In genomic region chr2:90579728-90580235, GRCm38 (mm10) we compare ENCODE assay signal across 8 mouse cellular contexts. TPM values are rescaled to one million over a fixed set of nuclear protein-coding genes. Genes with fewer than 3 reads are reported as not detected.
DNase-seq lines count a peak whose midpoint lies in the region; ATAC-seq and TF ChIP-seq lines count a peak whose summit lies in the region.

No protein-coding gene starts in this region.

- no peaks in the 10 kb centered on the region for H3K9me3 ChIP-seq in heart, postnatal 0 days (replicated peaks; ENCODE audit: control insufficient read depth, low read length)

- ATAC-seq in frontal cortex, adult (ENCODE audit: low TSS enrichment): peak; percentile 41
- peak; percentile 40; the same call in 1 of the 2 replicates for ATAC-seq in heart, postnatal 0 days (ENCODE audit: insufficient read depth, low read depth)

- H3K36me3 ChIP-seq in heart, postnatal 0 days (replicated peaks; ENCODE audit: control insufficient read depth, insufficient read depth, low read length): no peaks in the 10 kb centered on the region

- H3K4me3 ChIP-seq in embryonic fibroblast, embryonic 13.5 days (ENCODE audit: insufficient read depth, low read length): peak overlapping the region; percentile 88
- peak overlapping the region; percentile 86 for H3K4me3 ChIP-seq in heart, postnatal 0 days (ENCODE audit: low read depth, low read length)

- H3K27me3 ChIP-seq in heart, postnatal 0 days (ENCODE audit: control insufficient read depth, insufficient read depth, low read length): 0 out of 2 replicates have a peak, but pooled peaks cover 4% of the 10 kb centered on the region

- no peak for DNase-seq in frontal cortex, adult 2 months (ENCODE audit: extremely low spot score in 1 of 2, low spot score in 1 of 2)
- peak; percentile 27 to 40 for DNase-seq in adrenal gland, postnatal 4 days (ENCODE audit: low spot score in 2 of 2)
- peak; percentile 29 for DNase-seq in heart, postnatal 0 days (ENCODE audit: low spot score)
- DNase-seq in kidney, postnatal 25 days: peak; percentile 69 to 88
- DNase-seq in lung, postnatal 4 days: peak; percentile 75 to 79
- DNase-seq in spleen, adult 12 weeks (ENCODE audit: low spot score): peak; percentile 59

- H3K4me2 ChIP-seq in heart, postnatal 0 days (ENCODE audit: low read depth, low read length): peak overlapping the region; percentile 96

- H3K4me1 ChIP-seq in embryonic fibroblast, embryonic 13.5 days (ENCODE audit: control insufficient read depth, insufficient read depth, low read length): peaks cover 2% of the 10 kb centered on the region; the same call in 1 of the 2 replicates
- H3K4me1 ChIP-seq in heart, postnatal 0 days (ENCODE audit: control insufficient read depth, insufficient read depth): no peaks in the 10 kb centered on the region

- WGBS in heart, postnatal 0 days: 0% methylated on average over 40 of the region's 44 CpGs

- H3K27ac ChIP-seq in embryonic fibroblast, embryonic 13.5 days (ENCODE audit: insufficient read depth, low read length): no peak overlapping the region
- peak overlapping the region; percentile 78 for H3K27ac ChIP-seq in heart, postnatal 0 days (ENCODE audit: low read depth)

- no peak for TF ChIP-seq EP300 in heart, postnatal 0 days (IDR thresholded peaks at IDR 0.05; ENCODE audit: low read depth)

- no peak for TF ChIP-seq CTCF in embryonic fibroblast, embryonic 13.5 days (IDR thresholded peaks at IDR 0.05; ENCODE audit: borderline replicate concordance, insufficient read depth, low read length)
- TF ChIP-seq CTCF in heart, postnatal 0 days (IDR thresholded peaks at IDR 0.05; ENCODE audit: low read depth): peak; percentile 32

- no peak for TF ChIP-seq POLR2A in embryonic fibroblast, embryonic 13.5 days (IDR thresholded peaks at IDR 0.05; ENCODE audit: low read depth, low read length)

- H3K9ac ChIP-seq in heart, postnatal 0 days (replicated peaks; ENCODE audit: low read depth, low read length): peak overlapping the region; percentile 68

RNA-seq across cellular contexts. Expression of gene Ptprj, which starts 0.7 kb away (rescaled TPM):
- 32.7 and 37.2 TPM in 2 replicates for polyA plus RNA-seq in frontal cortex, adult 2 months (2012; rRNA removed)
- 10 to 100 TPM; 31.3 to 32.4 TPM for total RNA-seq in adrenal gland, postnatal 4 days (2021)
- polyA plus RNA-seq in embryonic fibroblast, embryonic 13.5 days (2011; ENCODE audit: insufficient read length, low read depth, missing spikeins): 8.0 and 9.9 TPM in 2 replicates
- total RNA-seq in heart, postnatal 0 days (2014; rRNA removed; ENCODE audit: low replicate concordance): 5.6 and 6.8 TPM in 2 replicates
- 0.56 and 0.58 TPM in 2 replicates for polyA plus RNA-seq in heart, postnatal 0 days (2015; fragmentation: Nextera tagmentation; extraction: Ambion mirVana)

Comparison
In these comparisons a context has a peak if more than half of its experiments do, and no peak if none do; other contexts are left out.
1. DNase-seq: peak in adrenal gland, postnatal 4 days (2 of 2), heart, postnatal 0 days (single experiment), kidney, postnatal 25 days (2 of 2), lung, postnatal 4 days (2 of 2) and spleen, adult 12 weeks (single experiment); none in frontal cortex, adult 2 months (0 of 2).